Mouse (Mus musculus) stomach, postnatal 0 days (tissue): ENCODE measurements around the gene Rnf213.

ENCODE experiments used
- CTCF ChIP-seq: IDR thresholded peaks from 2 replicates; pipeline ENCODE4 v1.5.1; 2016; ENCODE audit warnings: antibody characterized with exemption, low read depth, mild to moderate bottlenecking, moderate library complexity
- EP300 ChIP-seq: optimal IDR thresholded peaks from 2 replicates; pipeline ENCODE3; 2016; ENCODE audit warnings: antibody characterized with exemption

GRCm38 (mm10) chr11:119431516-119431915, 38.6 kb downstream of the Rnf213 start:
- TF ChIP-seq CTCF (no peak), EP300 (no peak)
